Mouse (Mus musculus): ENCODE measurements at regions not wholly inside any gene's neighbourhood (a gene's known extent, or its start where the extent isn't known, plus 50 kb on each side); places are given as distances from the start of the nearest gene placed in this dataset.

GRCm38 (mm10) chr11:32118844-32119629 lies 81.0 kb downstream of the Il9r start:
- H3K9ac ChIP-seq (ENCODE audit: insufficient read depth, low read depth) = no peak overlapping the region
- H3K27ac ChIP-seq (ENCODE audit: insufficient read depth, low read depth) = no peak overlapping the region
- H3K36me3 ChIP-seq (replicated peaks in 1 of 2; ENCODE audit: control insufficient read depth in 1 of 2, insufficient read depth in 1 of 2, low read length in 1 of 2) = no peaks in the 10 kb centered on the region
- H3K79me2 ChIP-seq (replicated peaks; ENCODE audit: control insufficient read depth, extremely low read depth, insufficient read depth, poor library complexity, severe bottlenecking) = no peaks in the 10 kb centered on the region
- no peaks in the 10 kb centered on the region for H3K4me1 ChIP-seq (ENCODE audit: control insufficient read depth in 1 of 2, insufficient read depth in 2 of 2)
- no peak overlapping the region for H3K4me2 ChIP-seq (ENCODE audit: insufficient read depth, low read depth, poor library complexity, severe bottlenecking)
- H3K27me3 ChIP-seq (replicated peaks) = peaks cover 20% of the 10 kb centered on the region
- H3K4me3 ChIP-seq (replicated peaks in 1 of 3; ENCODE audit: low read depth in 2 of 3, low read length in 2 of 3, poor library complexity in 1 of 3) = no peak overlapping the region
- TF ChIP-seq MEF2A (IDR thresholded peaks at IDR 0.05; ENCODE audit: borderline replicate concordance, low read depth, low read length) (no peak), ETS1 (conservative IDR thresholded peaks at IDR 0.05; ENCODE audit: low read depth, low read length) (no peak), HCFC1 (IDR thresholded peaks at IDR 0.05; ENCODE audit: low read depth, low read length) (no peak), POLR2AphosphoS2 (IDR thresholded peaks at IDR 0.05; ENCODE audit: low read depth, low read length) (no peak), BHLHE40 (IDR thresholded peaks at IDR 0.05; ENCODE audit: low read depth, low read length) (no peak), SMC3 (IDR thresholded peaks at IDR 0.05; ENCODE audit: low read depth, low read length) (no peak), IRF4 (IDR thresholded peaks at IDR 0.05; ENCODE audit: low read depth, low read length) (no peak), POLR2A (IDR thresholded peaks at IDR 0.05; ENCODE audit: low read depth, low read length) (no peak)
- DNase-seq (ENCODE audit: extremely low read depth) = no peak
- in situ Hi-C loops (cut with MboI; ENCODE audit: low pct_ligation_motif_present, low pct_unique_long_range_greater_than_20kb, low sequenced_read_pairs) (loop anchor here (25.0 kb wide), 1 partner anchor 857 kb away; no protein-coding TSS in a partner anchor), dilution Hi-C loops (cut with MboI; ENCODE audit: extremely low pct_ligation_motif_present, extremely low pct_unique_long_range_greater_than_20kb, low sequenced_read_pairs) (no loop called here)
- peaks cover 14% of the 10 kb centered on the region for H3K9me3 ChIP-seq (replicated peaks; ENCODE audit: low read length)

- no peaks in the 10 kb centered on the region for H3K4me1 ChIP-seq (ENCODE audit: control insufficient read depth in 1 of 2, insufficient read depth in 2 of 2)
- in situ Hi-C loops (cut with MboI; ENCODE audit: low pct_ligation_motif_present, low pct_unique_long_range_greater_than_20kb, low sequenced_read_pairs) = loop anchor here (25.0 kb wide), 1 partner anchor 856 kb away; no protein-coding TSS in a partner anchor
- H3K79me2 ChIP-seq (replicated peaks; ENCODE audit: control insufficient read depth, extremely low read depth, insufficient read depth, poor library complexity, severe bottlenecking) = no peaks in the 10 kb centered on the region
- H3K36me3 ChIP-seq (replicated peaks in 1 of 2; ENCODE audit: control insufficient read depth in 1 of 2, insufficient read depth in 1 of 2, low read length in 1 of 2) = no peaks in the 10 kb centered on the region
- H3K9me3 ChIP-seq (replicated peaks; ENCODE audit: low read length) = peaks cover 19% of the 10 kb centered on the region
- H3K27ac ChIP-seq (ENCODE audit: insufficient read depth, low read depth) = no peak overlapping the region
- H3K4me2 ChIP-seq (ENCODE audit: insufficient read depth, low read depth, poor library complexity, severe bottlenecking) = no peak overlapping the region
- H3K4me3 ChIP-seq (replicated peaks in 1 of 3; ENCODE audit: low read depth in 2 of 3, low read length in 2 of 3, poor library complexity in 1 of 3) = no peak overlapping the region
- DNase-seq (ENCODE audit: extremely low read depth) = no peak
- H3K27me3 ChIP-seq (replicated peaks) = peaks cover 20% of the 10 kb centered on the region
- dilution Hi-C loops (cut with MboI; ENCODE audit: extremely low pct_ligation_motif_present, extremely low pct_unique_long_range_greater_than_20kb, low sequenced_read_pairs) = no loop called here
- H3K9ac ChIP-seq (ENCODE audit: insufficient read depth, low read depth) = no peak overlapping the region
- TF ChIP-seq ZNF384 (IDR thresholded peaks at IDR 0.05; ENCODE audit: low read depth, low read length) (no peak), EP300 (IDR thresholded peaks at IDR 0.05; ENCODE audit: low read length) (no peak), HCFC1 (IDR thresholded peaks at IDR 0.05; ENCODE audit: low read depth, low read length) (no peak), ELF1 (IDR thresholded peaks at IDR 0.05; ENCODE audit: low read depth, low read length) (no peak), CHD2 (IDR thresholded peaks at IDR 0.05; ENCODE audit: low read length) (no peak), RAD21 (IDR thresholded peaks at IDR 0.05; ENCODE audit: low read depth, low read length) (no peak), MXI1 (IDR thresholded peaks at IDR 0.05; ENCODE audit: low read depth, low read length) (no peak), IRF4 (IDR thresholded peaks at IDR 0.05; ENCODE audit: low read depth, low read length) (no peak), POLR2A (IDR thresholded peaks at IDR 0.05; ENCODE audit: low read depth, low read length) (no peak), SIN3A (IDR thresholded peaks at IDR 0.05; ENCODE audit: low read length) (no peak)
Observed at GRCm38 (mm10) chr11:32117930-32118329, 82.1 kb downstream of the Il9r start.

All from CH12.LX (cell line).